Mouse (Mus musculus): ENCODE measurements around the gene Fbxl18.

DNA sequence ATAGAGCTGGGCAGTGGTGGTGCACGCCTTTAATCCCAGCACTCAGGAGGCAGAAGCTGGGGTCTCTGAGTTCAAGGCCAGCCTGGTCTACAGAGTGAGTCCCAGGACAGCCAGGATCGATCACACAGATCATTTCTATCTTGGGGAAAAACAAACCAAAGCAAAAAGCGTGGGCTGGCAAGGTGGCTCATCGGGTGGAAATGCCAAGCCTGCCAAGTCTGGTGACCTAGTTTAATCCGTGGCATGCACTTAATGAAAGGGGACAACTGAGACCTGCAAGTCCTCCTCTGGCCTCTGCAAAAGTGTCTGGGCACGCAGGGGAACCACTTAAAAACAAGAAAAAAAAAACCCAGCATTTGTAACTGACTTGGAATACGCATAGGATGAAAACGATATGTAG lies 37.5 kb upstream of the Fbxl18 start:
- no peak for TF ChIP-seq POLR2A (IDR thresholded peaks at IDR 0.05; ENCODE audit: borderline replicate concordance, control insufficient read depth, low read depth, low read length)
- no peak for TF ChIP-seq CTCF (IDR thresholded peaks at IDR 0.05; ENCODE audit: control insufficient read depth, insufficient read depth, low read length)
